Mouse (Mus musculus) adrenal gland, adult 8-10 months (tissue): Measurements from ENCODE around the gene Tmprss12. TPM values are rescaled to one million over a fixed set of nuclear protein-coding genes. Genes with fewer than 3 reads are reported as not detected.
"Not testable (repeated sequence)": the region's sequence is repeated elsewhere in the genome, so short reads cannot be mapped to it uniquely, and the experiment has no call there.

Source experiments
- DNase-seq: peaks from one replicate; pipeline ENCODE4 v3.0.0; 2022
- total RNA-seq, 4 experiments: library from RNA; stranded (reverse); gene quantifications; 2 replicates each; pipeline ENCODE4 v1.2.4; 2022

Gene Tmprss12
- not detected for total RNA-seq

DNA sequence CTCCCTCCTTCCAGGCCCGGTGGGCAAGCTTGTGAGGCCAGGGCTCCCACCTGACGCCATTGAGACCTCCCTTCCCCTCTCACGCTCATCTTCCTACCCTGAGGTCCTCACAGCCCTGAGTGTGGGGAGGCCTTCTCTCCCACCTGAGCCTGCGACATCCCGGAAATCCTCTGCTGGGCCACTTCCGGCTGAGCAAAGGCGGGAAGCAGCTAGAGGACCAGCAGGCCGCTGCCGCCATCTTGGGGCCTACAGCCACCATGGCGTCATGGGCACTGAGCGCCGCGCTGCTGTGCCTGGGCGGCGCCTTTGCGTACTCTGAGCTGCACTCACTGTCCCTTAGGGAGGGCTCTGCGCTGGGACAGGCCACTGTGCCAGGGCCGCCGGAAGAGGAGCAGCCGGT, at the start of gene Tmprss12:
Gene Tmprss12, plus strand, starts transcription at position 212 of the 400 bp plus-strand sequence.
- no peak for DNase-seq

DNA sequence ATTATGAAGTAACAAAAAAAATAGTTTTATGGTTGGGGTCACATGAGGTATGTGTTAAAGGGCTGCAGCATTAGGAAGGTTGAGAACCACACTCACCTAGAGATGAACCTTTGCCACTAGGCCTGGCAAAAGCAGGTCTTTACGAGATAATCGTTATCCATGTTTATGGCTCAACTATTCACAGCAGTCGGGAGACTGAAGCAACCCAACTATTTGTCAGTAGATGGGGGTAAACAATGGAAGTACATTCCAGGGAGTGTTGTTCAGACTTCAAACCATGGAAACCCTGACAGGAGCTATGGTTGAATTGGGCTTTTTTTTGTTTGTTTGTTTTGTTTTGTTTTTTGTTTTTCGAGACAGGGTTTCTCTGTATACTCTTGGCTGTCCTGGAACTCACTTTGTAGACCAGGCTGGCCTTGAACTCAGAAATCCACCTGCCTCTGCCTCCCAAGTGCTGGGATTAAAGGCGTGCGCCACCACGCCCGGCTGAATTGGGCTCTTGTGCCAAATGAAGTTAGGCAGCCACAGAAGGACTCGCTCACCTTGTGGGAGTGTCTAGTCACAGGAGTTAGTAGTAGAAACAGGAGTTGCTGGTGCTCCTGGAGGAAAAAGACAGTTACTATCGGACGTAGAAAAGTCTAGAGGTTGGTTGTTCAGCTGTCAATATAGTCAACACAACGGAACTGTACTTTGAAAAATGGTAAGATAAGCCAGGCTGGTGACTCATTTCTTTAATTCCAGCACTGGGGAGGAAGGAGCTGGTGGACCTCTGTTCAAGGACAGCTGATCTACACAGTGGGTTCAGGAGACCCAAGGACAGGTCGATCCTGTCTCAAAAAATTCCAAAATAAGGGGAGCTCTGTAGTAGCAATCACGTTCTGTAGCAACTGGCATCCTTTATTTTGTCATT, 48.8 kb upstream of the Tmprss12 start:
- no peak for DNase-seq

DNA sequence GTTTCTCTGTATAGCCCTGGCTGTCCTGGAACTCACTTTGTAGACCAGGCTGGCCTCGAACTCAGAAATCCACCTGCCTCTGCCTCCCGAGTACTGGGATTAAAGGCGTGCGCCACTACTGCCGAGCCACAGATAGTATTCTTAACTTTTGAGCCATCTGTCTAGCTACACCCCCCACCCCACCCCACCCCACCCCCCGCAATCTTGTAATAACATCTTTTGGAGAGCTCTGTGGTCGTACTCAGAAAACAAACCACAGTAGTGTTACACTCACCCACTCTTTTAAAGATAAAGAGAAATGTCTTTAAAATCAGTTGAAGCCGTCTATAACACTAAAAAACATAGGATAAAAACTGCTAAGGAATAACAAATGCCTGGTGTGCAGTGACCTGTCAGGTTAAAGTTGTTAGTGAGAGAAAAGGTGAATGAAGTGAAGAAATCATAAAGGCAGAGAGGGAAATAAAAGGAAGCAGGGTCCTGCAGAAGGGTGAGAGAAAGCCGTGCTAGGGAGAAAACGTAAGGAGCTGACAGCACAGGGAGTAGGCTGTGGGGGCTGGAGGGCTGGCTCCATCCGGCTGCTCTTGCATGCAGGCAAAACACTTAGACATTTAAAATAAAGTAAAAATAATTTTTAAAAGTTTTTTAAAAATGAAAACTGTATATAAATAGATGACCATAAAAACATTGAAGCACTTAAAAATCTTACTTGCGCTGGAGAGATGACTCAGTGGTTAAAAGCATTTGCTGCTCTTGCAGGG, 45.2 kb upstream of the Tmprss12 start:
- no peak for DNase-seq

DNA sequence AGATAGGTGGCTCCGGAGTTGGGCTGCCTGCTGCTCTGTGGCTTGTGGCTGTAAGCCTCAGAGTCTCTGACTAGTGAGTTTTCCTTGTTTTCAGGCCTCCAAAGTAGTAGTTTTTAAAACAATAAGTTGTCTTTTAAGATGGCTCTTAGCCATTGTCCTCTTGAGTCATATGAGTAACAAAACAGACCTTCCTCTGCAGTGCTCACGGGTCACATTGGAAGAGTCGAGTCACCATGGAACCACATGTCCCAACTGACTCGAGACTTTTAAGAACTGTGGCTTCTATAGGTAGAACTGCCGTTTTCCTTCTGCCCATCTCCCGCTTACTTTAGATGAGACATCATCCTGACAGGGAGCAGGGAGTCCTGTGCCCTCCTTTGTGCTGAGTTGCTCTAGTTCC, 43.7 kb upstream of the Tmprss12 start:
- no peak for DNase-seq

DNA sequence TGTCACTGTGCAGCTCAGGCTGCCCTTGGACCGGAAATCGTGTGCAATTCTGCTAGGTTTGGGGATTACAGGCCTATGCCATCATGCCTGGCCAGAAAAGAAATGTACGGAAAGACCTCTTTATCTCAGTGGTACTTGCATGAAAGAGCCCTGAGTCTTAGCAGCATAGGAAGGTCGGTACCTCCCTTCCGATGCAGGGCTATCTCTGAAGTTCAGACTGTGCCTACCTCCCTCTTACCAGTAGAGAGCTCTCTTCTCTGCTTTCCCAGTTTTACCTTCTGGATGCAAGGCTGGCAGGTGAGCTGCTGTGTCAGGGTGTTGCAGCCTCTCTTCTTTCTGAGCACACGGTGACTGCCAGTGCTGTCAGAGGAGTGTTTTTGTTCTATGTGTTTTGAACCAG, 38.9 kb upstream of the Tmprss12 start:
- DNase-seq: no peak

DNA sequence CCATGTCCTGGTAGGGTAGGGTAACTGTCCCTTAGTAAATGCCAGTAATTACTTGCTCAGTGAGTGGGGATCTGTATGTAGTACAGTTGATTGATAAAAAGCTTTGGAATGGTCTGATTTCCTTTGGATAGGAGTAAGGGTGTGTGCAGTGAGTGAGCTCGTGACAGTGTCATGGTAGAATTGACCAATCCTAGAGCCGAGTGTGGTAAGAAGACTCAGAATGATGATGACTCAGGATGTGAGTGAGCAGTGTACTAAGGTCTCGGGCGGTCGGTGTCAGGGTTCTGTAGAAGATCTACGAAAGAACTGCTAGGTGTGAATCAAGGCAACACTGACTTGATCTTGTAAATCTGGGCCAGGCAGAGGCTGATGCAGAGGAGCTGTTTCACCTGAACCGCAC, 34.7 kb upstream of the Tmprss12 start:
- DNase-seq: no peak

DNA sequence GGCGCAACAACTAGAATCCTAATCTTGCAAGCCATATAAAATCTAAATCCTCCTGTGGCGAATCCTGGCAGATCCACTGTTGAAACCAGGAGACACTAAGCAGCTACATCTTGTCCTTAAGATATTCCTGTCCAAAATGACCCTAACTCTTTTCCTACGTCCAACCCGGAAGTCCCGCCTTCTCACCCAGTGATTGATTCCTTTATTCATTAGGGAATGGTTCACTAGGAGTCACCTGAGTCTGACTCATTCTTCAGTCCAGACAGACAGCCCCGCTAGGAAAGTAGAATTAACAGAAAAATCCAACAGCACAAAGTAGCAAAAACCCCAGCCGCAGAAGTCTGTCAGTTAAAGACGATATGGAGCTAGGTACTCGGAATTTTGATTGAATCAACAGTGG, 33.3 kb upstream of the Tmprss12 start:
- DNase-seq: no peak

DNA sequence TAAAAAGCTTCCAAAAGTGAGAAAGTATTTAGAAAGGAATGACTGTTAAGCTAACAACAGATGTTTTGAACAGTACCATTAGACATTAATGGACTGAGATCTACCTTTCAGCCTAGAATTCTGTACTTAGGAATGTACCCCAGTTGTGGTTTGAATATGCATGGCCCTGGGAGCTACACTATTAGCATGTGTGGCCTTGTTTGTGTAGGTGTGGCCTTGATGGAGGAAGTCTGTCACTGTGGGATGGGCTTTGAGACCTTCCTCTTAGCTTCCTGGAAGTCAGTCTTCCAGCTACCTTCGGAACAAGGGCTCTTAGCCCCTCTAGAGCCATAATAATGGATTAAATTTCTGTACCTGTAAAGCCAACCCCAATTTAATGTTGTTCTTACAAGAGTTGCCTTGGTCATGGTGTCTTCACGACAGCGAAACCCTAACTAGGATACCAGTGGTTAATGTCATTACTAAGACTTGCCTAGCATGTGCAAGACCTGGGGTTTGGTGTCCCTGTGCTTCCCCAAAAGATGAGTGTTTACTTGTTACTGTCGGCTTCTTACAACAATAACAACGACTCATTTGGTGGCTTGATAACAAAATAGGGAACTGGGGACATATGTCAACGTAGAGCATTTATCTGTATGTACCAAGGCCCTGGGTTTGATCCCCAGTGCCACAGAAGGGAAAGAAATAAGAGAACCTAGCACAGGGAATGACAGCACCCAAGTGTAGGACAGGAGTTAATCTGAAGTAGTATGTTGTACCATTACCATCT, 31.8 kb upstream of the Tmprss12 start:
- DNase-seq: no peak

DNA sequence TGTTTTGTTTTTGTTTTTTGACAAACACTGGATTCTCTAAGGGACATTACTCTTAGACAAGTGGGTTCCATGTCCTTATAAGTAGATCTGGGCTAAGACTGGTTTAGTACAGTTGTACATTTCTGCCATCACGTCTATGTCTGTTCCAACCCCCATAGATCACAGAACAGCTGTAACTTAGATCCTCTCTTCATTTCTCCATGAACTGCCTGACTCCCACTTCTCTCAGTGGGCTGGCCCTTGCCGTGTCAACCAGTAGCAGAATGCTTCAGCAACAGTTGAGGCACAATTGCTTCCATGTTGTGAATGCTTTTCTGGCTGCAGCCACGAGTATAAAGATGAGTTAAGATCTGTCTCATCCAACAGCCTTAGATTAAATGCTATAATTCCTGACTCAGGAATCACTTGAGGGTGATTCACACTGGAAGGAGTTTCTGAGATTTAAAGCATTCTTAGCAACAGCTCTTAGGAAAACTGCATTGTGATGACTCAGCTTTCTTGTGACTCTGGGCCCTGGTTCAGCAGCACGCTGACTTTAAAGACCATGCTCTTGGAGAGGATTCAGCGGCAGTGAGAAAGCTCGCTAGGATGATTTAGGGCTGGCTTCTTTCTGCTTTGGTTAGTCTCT, 29.4 kb upstream of the Tmprss12 start:
- DNase-seq: no peak

DNA sequence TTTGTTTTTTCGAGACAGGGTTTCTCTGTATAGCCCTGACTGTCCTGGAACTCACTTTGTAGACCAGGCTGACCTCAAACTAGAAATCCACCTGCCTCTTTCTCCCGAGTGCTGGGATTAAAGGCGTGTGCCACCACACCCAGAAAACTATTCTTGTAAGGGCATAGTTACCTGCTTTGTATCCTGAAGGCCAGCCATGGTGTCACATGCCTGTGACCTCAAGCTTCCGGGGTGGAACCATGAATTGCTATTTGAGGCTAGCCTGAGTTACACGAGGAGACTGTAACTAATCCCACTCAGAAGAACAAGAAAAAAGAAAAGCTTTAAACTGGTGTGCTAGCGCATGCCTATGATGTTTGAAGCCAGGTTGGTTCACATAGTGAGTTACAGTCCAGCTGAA, 24.3 kb upstream of the Tmprss12 start:
- DNase-seq: no peak

DNA sequence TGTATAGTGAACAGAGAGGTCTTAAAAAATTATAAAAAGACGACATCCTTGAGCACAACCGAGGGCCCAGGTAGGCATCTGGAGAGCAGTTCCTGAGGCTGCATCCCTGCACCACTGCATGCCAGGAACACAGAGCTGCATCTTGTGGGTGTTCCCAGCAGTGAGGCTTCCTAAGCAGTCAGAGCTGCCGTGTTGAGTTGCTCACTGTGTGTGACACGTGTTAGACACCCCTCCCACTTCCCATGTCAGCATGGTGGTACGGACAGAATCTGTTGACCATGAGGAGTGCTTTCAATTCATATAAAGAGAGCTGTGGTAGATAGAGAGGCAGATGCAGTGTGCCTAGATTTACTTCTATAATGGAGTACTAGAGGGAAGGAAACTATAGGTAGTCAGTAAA, 23.3 kb upstream of the Tmprss12 start:
- no peak for DNase-seq

DNA sequence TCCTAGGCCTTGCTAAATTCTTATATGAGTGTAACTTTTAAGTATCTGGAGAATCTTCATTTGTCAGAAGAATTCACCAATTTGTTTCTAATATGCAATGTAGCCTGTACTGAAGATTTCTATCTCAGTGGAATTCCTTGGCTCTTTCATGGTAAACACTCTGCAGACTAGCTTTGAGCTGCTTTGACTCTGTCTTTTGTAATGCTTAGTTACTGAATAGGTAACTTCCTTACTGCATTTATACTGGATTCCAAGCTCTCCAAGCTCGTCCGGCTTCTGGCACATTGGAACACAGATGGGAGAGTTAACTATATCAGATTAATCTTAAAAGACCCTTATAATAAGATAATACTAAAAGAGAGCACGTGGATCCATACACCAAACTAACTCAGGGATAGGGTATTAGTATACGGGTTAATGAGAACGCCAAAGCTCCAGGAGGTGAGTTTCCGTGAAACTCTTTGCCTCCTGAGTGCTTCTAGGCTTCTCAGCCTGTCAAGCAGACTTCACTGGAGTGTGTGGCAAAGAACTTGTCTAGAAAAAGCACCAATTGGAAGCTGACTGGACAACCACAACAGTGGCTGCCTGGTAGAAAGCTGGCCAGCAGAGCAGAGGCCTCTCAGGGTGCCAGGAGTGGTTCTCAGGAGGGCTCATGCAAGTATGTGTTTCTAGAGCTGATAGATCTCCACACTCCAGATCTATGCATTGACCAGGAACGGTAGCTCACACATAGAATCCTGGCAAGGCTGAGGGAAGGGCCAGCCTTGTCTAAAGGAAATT, 21.8 kb upstream of the Tmprss12 start:
- no peak for DNase-seq

DNA sequence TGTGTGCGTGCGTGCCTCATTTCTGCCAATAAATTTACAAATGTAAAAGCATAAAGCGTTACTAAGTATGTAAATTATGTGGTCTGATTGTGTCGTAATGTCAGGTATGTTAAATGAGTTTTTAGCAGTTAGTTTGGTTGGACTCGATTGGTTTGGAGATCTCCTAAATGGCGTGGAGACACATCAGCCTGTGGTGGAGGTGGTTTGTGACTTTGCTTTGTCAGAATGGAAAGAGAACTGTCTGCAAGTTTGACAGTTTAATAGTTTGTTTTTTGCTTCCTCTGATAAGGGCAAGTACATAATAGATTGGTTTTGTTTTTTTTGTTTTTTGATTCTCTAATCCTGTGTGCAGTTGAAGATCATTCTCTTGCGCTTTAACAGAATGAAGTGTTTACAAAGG, 20.3 kb upstream of the Tmprss12 start:
- DNase-seq: not testable (repeated sequence)

DNA sequence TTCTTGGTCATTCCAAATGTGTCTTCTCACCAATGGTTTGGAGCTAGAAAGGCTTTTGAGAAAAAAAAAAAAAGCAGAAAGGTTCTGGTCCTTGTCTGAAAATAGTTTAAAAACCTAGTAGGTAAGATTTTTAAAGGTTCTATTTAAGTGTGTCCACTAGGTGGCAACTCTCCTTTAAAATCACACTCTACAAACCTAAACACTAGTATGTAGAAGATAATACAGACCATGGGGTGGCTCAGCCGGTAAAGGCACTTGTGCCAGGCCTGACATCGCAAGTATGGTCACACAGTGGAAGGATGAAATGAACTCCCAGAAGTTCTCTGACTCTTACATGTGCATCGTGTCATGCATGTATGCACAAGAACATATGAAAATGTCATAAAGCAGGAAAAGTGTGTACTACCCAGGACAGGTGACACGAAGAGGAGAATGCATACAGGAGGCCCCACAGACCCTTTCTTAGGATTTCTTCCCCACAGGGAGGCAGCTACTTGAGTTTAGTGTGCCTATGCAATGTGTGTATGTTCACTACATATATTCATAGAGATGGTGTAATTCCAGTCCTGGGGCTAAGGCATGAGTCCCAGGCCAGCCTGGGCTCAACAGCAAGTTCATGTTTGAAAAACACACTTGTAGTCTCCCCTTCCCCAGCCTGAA, 17.3 kb upstream of the Tmprss12 start:
- DNase-seq: no peak

DNA sequence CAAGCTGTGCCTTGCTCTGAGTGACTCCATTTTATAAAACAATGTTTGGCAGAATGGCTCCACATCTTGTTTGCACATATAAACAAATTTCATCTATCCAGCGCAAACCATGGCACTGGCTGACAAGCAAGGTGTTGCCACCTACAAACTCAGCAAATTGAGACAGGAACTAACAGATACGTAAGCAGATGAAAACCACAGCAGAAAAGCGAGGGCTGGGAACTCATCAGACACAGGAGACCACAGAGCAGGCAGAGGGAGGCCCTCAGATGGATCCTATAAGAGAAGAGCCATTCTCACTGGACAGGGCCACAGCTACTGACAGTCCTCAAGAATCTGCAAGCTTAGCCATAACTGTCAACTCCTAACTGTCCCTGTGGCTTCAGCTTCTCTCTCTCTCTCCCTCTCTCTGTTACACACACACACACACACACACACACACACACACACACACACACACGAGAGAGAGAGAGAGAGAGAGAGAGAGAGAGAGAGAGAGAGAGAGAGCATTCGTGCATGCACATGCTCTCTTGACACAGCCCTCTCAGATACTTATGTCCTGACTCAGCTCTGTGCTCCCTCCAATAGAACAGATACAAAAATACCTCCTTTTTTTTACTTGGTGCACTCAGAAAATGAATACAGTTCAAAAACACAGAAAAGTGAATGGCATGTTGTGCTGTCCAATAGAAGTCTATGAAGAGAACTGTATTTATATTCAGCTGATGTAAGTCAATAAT, 14.9 kb upstream of the Tmprss12 start:
- no peak for DNase-seq

DNA sequence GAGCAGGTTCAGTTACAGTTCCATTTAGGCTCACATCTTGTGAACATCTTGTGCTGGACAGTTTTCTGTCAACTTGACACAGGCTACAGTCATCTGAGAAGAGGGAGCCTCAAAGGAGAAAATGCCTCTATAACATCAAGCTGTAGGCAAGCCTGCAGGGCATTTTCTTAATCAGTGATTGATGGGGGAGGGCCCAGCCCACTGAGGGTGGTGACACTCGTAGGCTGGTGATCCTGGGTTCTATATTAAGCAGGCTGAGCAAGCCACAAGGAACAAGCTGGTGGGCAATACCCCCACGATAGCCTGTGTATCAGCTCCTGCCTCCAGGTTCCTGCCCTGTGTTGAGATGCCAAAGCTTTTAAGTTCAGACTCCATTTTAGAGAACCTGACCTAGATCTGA, 11.7 kb upstream of the Tmprss12 start:
- DNase-seq: no peak

DNA sequence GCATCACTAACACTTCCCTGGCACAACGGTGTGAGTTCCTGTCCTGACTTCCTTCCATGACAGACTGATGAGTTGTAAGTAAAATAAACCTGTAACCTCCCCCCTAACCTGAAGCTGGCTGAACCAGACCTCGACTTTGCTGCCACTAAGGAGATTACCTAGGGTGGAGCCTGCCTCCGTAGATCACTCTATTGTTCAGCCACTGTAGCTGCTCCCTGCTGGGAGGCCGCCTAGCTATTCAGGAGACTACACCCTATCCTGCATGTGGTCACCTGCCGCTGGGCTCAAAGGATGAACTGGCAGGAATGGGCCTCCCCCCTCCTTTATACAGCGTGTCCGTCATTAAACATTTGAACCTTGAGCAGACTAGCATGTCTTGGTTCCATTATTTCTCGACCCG, 10.9 kb upstream of the Tmprss12 start:
- DNase-seq: no peak

DNA sequence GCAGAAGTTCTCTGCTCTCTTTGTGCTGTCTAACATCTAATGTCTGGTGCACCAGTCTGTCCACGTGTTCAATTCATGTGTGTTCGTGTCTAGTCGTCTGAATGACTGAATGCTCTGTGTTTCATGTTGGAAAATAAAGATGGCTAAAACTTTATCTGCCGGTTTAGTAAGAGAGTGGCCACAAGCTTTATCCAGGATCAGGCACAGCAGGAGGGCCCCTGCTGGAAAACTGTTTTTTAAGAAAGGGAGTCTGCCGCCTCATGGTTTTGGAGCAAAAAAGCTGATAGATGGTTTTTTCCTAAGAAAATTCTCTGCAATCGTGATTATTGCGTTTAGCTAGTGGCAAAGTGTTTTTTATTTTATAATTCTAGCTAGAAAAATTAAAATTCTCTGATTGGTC, 10.0 kb upstream of the Tmprss12 start:
- not testable (repeated sequence) for DNase-seq

DNA sequence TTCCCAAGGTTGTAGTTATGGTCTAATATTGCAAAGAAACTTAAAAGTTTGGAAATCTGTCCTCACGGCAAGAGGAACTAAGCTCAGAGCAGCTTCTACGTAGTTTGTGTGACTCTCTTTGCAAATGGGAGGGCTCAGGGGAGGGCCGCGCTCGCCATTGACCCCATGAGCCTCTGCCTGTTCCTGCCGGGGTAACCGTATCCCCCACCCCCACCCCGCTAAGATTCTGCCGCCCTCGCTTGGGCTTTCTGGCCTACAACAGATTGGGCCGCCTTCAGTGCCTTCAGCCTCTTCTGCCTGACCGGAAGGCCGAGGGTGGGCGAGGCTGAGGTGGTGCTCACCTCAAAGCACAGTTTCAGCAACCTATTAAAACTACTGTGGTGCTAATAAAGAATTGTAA, 9.2 kb upstream of the Tmprss12 start:
- DNase-seq: no peak

DNA sequence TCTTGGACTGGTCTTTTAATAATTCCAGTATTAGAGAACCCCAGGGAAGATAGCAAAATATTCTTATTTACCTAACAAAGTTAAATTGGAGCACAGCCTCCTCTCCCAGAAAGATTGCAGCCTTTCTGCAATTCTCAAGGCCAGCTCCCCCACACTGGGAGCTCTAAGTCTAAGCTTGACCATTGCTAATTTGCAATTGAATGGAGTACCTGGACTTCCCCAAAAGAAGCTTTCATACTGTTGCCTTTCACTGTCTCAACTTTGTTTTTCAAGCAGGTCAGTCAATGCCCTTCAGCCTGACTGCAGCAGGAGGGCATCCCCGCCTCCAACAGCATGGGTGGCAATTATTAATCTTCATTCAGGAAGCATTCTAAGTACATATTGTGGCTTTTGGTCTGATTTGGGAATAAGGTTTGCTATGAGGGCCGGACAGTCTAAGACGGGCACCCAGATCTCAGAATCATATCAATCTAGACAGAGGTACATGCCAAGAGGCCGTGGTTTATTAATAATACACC, 6.8 kb upstream of the Tmprss12 start:
- DNase-seq: not testable (repeated sequence)
